Mouse (Mus musculus) splenic B cell, adult 2 months (primary cell): ENCODE measurements around the gene Lmo7.

ENCODE experiments used
- DNase-seq: peaks from one replicate; pipeline ENCODE4 v3.0.0-alpha.2; 2011; ENCODE audit warnings: low read depth, low spot score
- H3K27me3 ChIP-seq: 2 replicates; pipeline ENCODE4 v1.6.1; 2012; ENCODE audit warnings: mild to moderate bottlenecking, low read length, moderate library complexity, mixed read lengths; ENCODE audit not compliant: control insufficient read depth, poor library complexity, insufficient read depth, severe bottlenecking
- H3K36me3 ChIP-seq: 2 replicates; pipeline ENCODE4 v1.6.1; 2012; ENCODE audit warnings: mild to moderate bottlenecking, low read length, moderate library complexity, mixed read lengths; ENCODE audit not compliant: control insufficient read depth, poor library complexity, insufficient read depth, severe bottlenecking

Lmo7 gene

DNA sequence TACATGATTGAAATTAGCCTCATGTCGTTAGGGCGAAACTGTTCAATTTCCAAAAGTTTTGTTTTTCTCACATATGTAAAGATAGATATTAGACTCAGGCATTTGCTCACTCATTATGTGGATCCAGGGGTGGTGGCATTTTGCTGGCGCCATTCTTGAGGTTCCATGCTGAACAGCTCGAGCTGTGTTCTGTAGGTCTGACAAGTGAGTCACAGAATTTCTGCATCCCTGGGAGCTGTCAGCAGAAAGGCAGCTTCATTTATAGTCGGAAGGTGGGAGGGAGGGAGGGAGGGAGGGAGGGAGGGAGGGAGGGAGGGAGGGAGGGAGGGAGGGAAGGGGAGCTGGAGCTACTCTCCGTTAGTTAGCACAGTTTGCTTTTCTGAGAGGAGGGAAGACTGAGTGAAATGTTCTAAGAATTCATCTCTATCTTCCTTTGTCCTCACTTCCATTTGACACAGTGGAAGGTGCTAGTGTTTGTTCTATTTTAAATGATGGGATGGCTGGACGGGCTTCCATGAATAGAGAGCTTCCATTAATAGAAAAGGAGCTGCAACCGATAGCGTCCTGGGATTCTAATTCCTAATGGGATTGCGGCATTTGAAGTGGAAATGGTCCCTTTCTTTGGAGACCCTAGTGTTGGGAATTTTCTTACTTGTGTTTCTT is 137.4 kb downstream of the Lmo7 start:
- H3K27me3 ChIP-seq, result no peaks in the 10 kb centered on the region
- no peaks in the 10 kb centered on the region for H3K36me3 ChIP-seq
- no peak for DNase-seq

GRCm38 (mm10) chr14:101869145-101869544 is 139.4 kb downstream of the Lmo7 start:
- Histone ChIP-seq H3K27me3 (no peaks in the 10 kb centered on the region), H3K36me3 (no peaks in the 10 kb centered on the region)
- DNase-seq, result no peak

DNA sequence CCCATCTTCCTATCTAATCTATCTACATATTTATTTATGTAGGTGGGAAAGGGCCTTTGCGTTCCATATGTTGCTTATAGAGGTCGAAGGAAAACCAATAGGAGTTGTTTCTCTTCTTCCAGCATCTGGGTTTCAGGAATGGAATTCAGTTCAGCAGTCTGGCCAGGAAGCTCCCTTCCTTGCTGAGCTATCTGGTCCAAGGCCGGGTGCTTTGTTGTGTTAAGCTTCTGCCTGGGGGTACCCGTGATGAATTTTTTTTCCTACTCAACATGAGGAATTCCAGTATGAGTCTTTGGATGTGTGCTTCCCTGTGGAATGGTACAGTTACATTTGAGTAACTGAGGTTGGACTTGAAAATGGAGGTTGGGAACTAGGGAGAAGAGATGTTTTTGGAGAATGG is 139.9 kb downstream of the Lmo7 start:
- no peaks in the 10 kb centered on the region for H3K27me3 ChIP-seq
- H3K36me3 ChIP-seq, result no peaks in the 10 kb centered on the region
- no peak for DNase-seq

DNA sequence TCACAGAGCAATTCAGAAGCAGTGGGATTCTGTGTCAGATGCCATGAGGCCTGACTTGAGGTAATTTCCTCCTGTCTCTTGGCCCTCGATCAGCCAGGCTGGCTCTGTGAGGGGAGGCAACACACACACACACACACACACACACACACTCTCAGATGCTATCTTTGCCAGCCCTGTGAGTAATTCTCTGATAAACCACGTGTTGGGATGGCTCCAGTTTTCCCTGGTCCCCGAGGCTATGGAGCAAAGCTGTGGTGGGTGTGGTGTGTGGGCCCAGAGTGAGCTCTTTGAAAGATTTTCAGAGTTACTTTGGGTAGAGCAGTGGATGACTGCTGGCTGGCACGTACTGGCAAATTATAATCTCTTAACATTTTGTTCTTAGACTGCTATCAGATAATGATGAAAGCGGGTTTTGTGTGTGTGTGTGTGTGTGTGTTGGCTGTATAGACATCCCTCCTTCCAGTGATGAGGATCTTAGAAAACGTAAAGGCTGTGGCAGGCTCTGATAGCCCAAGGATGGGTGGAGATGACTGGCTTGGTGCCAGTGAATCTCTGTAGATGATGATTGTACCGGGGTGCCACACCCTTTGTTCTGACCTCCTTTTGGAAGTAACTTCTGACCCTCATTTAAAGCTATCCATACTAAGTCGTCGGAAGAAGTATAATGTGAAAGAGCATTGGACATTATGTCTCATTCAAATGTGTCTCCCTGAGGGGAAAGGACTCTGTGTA is 140.6 kb downstream of the Lmo7 start:
- H3K36me3 ChIP-seq, result no peaks in the 10 kb centered on the region
- no peaks in the 10 kb centered on the region for H3K27me3 ChIP-seq
- no peak for DNase-seq

DNA sequence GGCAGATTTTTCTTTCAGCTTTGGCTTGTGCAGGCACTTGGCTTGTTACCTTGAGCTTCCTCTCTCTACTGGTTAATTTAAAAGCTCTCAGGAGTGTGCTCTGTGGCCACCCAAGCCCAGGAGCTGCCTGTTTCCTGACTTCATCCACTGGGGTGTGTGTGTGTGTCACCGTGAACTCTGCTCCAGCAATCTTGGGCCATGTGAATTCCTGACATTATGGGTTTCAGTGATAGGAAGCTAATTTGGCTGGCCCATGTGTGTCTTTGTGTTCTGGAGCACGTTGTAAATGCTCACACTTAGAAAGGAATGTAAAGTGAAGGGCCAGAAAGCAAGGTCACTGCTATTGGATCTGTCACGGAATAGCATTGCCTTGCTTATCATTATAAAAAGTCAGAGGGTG is 143.1 kb downstream of the Lmo7 start:
- no peak for DNase-seq
- Histone ChIP-seq H3K27me3 (no peaks in the 10 kb centered on the region), H3K36me3 (no peaks in the 10 kb centered on the region)

GRCm38 (mm10) chr14:101878346-101879049 is 148.7 kb downstream of the Lmo7 start:
- H3K27me3 ChIP-seq, result no peaks in the 10 kb centered on the region
- no peak for DNase-seq
- H3K36me3 ChIP-seq, result no peaks in the 10 kb centered on the region

- no peak for DNase-seq
- Histone ChIP-seq H3K36me3 (no peaks in the 10 kb centered on the region), H3K27me3 (no peaks in the 10 kb centered on the region)
These were observed 149.4 kb downstream of the Lmo7 start for GRCm38 (mm10) chr14:101879050-101879694.

DNA sequence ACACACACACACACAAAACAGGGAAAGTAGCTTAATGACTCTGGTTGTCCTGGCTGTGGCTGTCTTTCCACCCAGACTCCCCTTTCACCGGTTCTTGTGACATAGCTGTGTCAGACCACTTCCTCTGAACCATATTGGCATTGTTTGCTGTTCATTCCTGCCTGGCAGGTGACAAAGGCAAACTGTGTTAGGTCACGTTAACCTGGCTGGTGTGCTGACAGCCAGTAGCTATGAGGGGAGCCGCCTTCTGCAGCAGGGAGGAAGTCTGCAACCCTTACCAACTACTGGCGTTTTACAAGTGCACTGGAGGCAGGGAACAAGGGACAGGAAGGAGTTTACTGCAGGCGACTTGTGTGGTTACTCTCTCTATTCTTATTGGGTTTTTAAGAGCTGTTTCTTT is 153.2 kb downstream of the Lmo7 start:
- H3K36me3 ChIP-seq, result no peaks in the 10 kb centered on the region
- no peak for DNase-seq
- H3K27me3 ChIP-seq, result no peaks in the 10 kb centered on the region

DNA sequence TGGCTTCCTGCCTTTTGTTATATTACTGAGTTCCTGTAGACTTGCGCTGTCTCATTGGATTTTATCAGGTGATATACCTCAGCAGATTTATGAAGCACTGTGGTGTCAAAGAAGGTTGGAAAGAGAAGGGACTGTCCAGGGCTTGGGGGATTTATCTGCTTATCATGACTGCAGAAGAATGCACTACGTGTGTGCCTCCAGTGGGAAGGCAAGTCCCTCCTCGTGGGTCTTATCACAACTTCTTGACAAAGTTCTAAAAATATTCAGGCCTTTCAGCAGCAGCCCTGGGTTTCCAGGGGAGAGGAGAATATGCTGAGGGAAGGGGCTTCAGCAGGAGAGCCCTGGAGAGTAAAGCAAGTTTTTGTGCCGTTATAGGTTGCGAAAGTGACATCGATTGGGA is 154.0 kb downstream of the Lmo7 start:
- no peaks in the 10 kb centered on the region for H3K36me3 ChIP-seq
- no peaks in the 10 kb centered on the region for H3K27me3 ChIP-seq
- DNase-seq, result no peak

GRCm38 (mm10) chr14:101886320-101886719 is 156.6 kb downstream of the Lmo7 start:
- DNase-seq, result no peak
- H3K27me3 ChIP-seq, result no peaks in the 10 kb centered on the region
- no peaks in the 10 kb centered on the region for H3K36me3 ChIP-seq

DNA sequence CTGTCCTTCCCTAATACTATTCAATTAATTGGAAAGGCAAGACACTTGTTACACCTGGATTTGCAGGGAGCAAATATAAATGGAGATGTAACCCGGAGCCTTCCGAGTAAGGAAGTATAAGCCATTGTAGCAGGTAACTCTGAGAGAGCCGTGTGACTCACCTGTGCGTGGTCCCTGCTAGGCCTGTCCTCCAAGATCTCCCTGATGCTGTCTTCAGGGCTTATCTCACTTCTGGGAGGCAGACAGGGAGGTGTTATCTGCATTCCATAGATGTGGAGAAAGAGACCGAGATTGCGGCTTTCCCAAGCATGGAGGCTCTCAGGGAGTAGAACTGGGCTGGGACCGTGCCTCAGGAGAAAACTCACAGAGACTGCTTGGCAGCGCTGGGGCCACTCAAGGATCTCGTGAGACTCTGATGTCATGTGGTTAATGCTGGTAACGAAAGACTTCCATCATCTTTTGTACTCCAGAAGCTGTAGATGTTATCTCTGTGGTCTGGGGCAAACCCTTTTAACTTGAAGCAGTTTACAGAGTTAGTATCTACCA is 162.2 kb downstream of the Lmo7 start:
- no peak for DNase-seq
- H3K27me3 ChIP-seq, result no peaks in the 10 kb centered on the region
- H3K36me3 ChIP-seq, result no peaks in the 10 kb centered on the region

- Histone ChIP-seq H3K36me3 (no peaks in the 10 kb centered on the region), H3K27me3 (no peaks in the 10 kb centered on the region)
- no peak for DNase-seq
These were observed 162.7 kb downstream of the Lmo7 start for GRCm38 (mm10) chr14:101892496-101892895.

DNA sequence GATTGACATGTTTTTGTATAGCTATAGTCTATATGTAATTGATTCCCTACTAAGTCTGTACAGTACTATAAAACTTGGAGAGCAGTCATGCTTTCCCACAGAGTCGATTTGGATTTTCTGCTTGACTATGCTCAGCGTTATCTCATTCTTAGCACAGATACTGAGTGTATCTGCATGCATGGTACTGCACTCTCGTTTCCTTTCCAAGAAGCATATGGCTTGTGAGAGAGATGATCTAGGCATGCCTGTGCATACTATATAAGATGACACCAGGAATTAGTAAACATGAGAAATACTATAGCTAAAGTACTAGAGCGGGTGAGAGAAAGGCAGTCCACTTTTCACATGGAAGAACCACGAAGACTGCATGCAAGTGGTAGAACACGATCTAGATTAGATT is 163.5 kb downstream of the Lmo7 start:
- no peaks in the 10 kb centered on the region for H3K36me3 ChIP-seq
- DNase-seq, result no peak
- no peaks in the 10 kb centered on the region for H3K27me3 ChIP-seq

DNA sequence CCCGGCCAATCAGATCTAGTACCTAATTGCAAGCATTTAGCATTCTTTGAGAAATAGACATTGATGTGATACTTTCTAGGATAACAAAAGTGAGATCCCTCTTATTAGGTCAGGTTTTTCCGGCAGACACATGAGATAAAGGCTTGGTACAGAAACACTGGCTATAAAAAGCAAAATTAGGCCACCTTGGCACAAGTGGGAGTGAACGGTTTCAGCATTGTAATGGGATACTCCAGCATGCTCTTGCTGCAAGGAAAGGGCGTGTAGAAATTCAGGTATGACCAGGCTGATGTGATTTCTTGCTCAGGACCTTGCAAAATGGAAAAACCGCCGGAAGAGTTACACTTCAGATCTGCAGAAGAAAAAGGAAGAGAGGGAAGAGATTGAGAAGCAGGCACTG is 168.5 kb downstream of the Lmo7 start:
- H3K27me3 ChIP-seq, result no peaks in the 10 kb centered on the region
- H3K36me3 ChIP-seq, result no peaks in the 10 kb centered on the region
- DNase-seq, result no peak

GRCm38 (mm10) chr14:101901496-101901895 is 171.7 kb downstream of the Lmo7 start:
- DNase-seq, result no peak
- H3K27me3 ChIP-seq, result no peaks in the 10 kb centered on the region
- no peaks in the 10 kb centered on the region for H3K36me3 ChIP-seq
